Mouse (Mus musculus) heart, embryonic 16.5 days (tissue): ENCODE results near the gene Oprl1. TPM values are rescaled to one million over a fixed set of nuclear protein-coding genes. Genes with fewer than 3 reads are reported as not detected.
A peak's percentile ranks its signal among the peaks of the same experiment; 100 is the strongest.

Experiments
- ATAC-seq: fragments of 200-750 bp; cut with Nextera tagmentation; replicated peaks from 2 replicates; pipeline ENCODE4 v1.8.0; 2017; ENCODE audit warnings: moderate number of reproducible peaks; ENCODE audit not compliant: insufficient read depth, low FRiP score; ENCODE audit errors: extremely low read depth
- H3K27ac ChIP-seq: fragments of 300-500 bp; sonication (generic); 2 replicates; pipeline ENCODE4 v1.5.1; 2014; ENCODE audit warnings: mild to moderate bottlenecking, low read length, control low read depth, moderate library complexity
- H3K27me3 ChIP-seq: fragments of 300-500 bp; sonication (generic); 2 replicates; pipeline ENCODE4 v1.6.1; 2014; ENCODE audit warnings: low read length, mixed read lengths; ENCODE audit not compliant: control insufficient read depth, insufficient read depth
- H3K36me3 ChIP-seq: fragments of 300-500 bp; sonication (generic); 2 replicates; pipeline ENCODE4 v1.6.1; 2014; ENCODE audit not compliant: control insufficient read depth, insufficient read depth
- H3K4me1 ChIP-seq: fragments of 300-500 bp; sonication (generic); 2 replicates; pipeline ENCODE4 v1.6.1; 2014; ENCODE audit warnings: low read length, mixed read lengths; ENCODE audit not compliant: control insufficient read depth, insufficient read depth
- H3K4me2 ChIP-seq: fragments of 300-500 bp; sonication (generic); 2 replicates; pipeline ENCODE4 v1.6.1; 2014; ENCODE audit warnings: low read depth, mild to moderate bottlenecking, control low read depth, low read length
- H3K4me3 ChIP-seq: fragments of 300-500 bp; sonication (generic); 2 replicates; pipeline ENCODE4 v1.5.1; 2014; ENCODE audit warnings: mild to moderate bottlenecking, control low read depth, low read length
- H3K9ac ChIP-seq: fragments of 300-500 bp; sonication (generic); 2 replicates; pipeline ENCODE4 v1.6.1; 2014; ENCODE audit warnings: low read length, control low read depth
- H3K9me3 ChIP-seq: fragments of 300-500 bp; sonication (generic); replicated peaks from 2 replicates; pipeline ENCODE4 v1.6.1; 2016; ENCODE audit warnings: low read length; ENCODE audit not compliant: control insufficient read depth
- WGBS: fragments of 180-500 bp; shearing (Covaris S2); extraction: QIAGEN DNeasy Blood & Tissue Kit; methylation state at CpG from one replicate; pipeline ENCODE4 v1.1.7; 2014; 5-methylcytosine and 5-hydroxymethylcytosine counted together
- polyA plus RNA-seq: library from polyadenylated mRNA; unstranded; fragments of >200 nt; fragmentation: Nextera tagmentation; extraction: Ambion mirVana; gene quantifications from 2 replicates; pipeline ENCODE4 v1.2.1, GENCODE M21; 2015

The Oprl1 gene
- 1.2 and 1.3 TPM in 2 replicates for polyA plus RNA-seq

GRCm38 (mm10) chr2:181714903-181715326 lies at the start of gene Oprl1:
Oprl1 (plus strand) TSS chr2:181715016.
- peaks cover 9% of the 10 kb centered on the region for H3K4me1 ChIP-seq
- H3K27me3 ChIP-seq: no peaks in the 10 kb centered on the region
- H3K4me3 ChIP-seq: peak within 1 kb of the TSS; percentile 36
- H3K27ac ChIP-seq: no peak within 1 kb of the TSS
- H3K9me3 ChIP-seq: no peaks in the 10 kb centered on the region
- under 1% methylated on average over 7 of the region's 7 CpGs for WGBS
- peak within 1 kb of the TSS; percentile 65 for H3K9ac ChIP-seq
- H3K36me3 ChIP-seq: no peaks in the 10 kb centered on the region
- ATAC-seq: peak; percentile 83; the same call in 1 of the 2 replicates
- H3K4me2 ChIP-seq: peak within 1 kb of the TSS; percentile 61

DNA sequence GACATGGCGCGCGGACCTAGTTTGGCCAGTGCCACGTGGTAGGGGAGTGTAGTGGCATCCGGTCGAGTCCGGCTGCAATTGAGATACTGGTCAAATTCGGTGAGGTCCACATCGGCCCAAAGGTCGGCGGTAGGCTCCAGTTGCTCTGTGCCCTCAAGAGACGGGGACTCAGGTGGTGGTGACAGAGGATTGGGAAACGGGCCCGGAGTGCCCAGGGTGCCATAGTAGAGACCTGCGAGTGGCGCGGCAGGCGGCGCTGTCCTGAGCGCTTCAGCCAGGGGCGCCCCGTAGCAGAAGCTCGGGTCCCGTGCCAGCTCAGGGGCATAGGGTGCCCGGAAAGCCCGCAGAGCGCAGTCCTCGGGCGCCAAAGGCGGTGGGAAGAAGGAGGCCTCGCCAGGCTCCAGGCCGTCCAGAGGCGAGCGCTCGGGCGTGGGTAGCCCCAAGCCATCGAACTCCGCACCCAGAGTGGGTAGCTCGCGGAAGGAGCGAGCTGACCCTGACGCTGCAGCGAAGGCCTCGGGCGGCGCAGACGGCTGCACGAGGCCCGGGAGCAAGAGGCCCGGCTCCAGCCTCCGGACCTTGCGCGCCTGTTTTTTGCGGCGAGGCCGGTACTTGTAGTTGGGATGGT lies 44.4 kb upstream of the Oprl1 start:
- peak overlapping the region; percentile 58 for H3K27ac ChIP-seq
- no peaks in the 10 kb centered on the region for H3K36me3 ChIP-seq
- peaks cover 49% of the 10 kb centered on the region for H3K27me3 ChIP-seq
- peaks cover 14% of the 10 kb centered on the region for H3K4me1 ChIP-seq
- peak overlapping the region; percentile 60 for H3K4me3 ChIP-seq
- no peak for ATAC-seq
- H3K9me3 ChIP-seq: no peaks in the 10 kb centered on the region
- H3K9ac ChIP-seq: peak overlapping the region; percentile 72
- 4% methylated on average over 56 of the region's 56 CpGs for WGBS
- peak overlapping the region; percentile 70 for H3K4me2 ChIP-seq

DNA sequence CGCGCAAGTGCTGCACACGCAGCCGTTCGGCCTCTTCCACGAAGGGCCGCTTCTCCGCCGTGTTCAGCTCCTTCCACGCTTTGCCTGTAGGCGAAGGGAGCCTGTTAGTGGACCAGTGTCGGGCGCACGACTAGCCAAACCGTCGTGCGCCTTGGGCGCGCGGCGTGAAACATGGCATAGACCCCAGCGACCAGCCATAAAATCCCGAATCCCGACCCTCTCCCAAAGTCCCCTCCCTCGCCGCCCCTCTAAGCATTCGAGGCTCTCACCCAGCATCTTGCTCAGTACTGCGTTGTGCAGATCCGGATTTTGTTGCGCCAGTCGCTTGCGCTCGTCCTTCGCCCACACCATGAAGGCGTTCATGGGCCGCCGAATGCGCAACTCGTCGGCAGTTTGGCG lies 43.9 kb upstream of the Oprl1 start:
- peak overlapping the region; percentile 60 for H3K4me3 ChIP-seq
- no peaks in the 10 kb centered on the region for H3K9me3 ChIP-seq
- peak overlapping the region; percentile 72 for H3K9ac ChIP-seq
- no peaks in the 10 kb centered on the region for H3K36me3 ChIP-seq
- peak overlapping the region; percentile 58 for H3K27ac ChIP-seq
- peak overlapping the region; percentile 70 for H3K4me2 ChIP-seq
- no peak for ATAC-seq
- H3K4me1 ChIP-seq: peaks cover 17% of the 10 kb centered on the region
- WGBS: 1% methylated on average over 41 of the region's 41 CpGs
- H3K27me3 ChIP-seq: peaks cover 49% of the 10 kb centered on the region

DNA sequence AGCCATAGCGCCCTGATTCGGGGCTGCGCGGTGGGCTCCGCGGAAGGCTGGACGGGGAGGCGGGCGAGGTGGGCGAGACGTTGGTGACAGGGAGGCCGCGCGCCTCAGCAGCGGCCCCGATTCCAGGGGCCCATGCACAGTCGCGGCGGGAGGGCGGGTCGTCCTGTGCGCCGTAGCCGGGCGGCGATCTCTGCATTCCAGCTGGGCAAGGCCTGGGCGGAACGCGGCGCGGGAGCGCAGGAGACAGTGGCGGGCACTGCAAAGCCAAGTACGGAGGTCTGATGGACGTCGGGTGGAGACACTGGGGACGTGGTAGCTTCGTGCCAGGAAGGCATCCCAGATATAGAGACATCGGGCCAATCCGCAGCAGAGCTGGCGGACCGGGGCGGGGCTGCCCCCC lies 43.5 kb upstream of the Oprl1 start, which contains the start of gene Sox18:
Gene Sox18 (minus strand): TSS at position 315 of the 400 bp plus-strand sequence.
- Histone ChIP-seq H3K9ac (peak within 1 kb of the TSS; percentile 72), H3K36me3 (no peaks in the 10 kb centered on the region), H3K27ac (peak within 1 kb of the TSS; percentile 60), H3K9me3 (no peaks in the 10 kb centered on the region), H3K27me3 (peaks cover 49% of the 10 kb centered on the region), H3K4me1 (peaks cover 17% of the 10 kb centered on the region), H3K4me3 (peak within 1 kb of the TSS; percentile 60), H3K4me2 (peak within 1 kb of the TSS; percentile 70)
- under 1% methylated on average over 41 of the region's 43 CpGs for WGBS
- peak; percentile 53 for ATAC-seq

GRCm38 (mm10) chr2:181671984-181672383 lies 42.8 kb upstream of the Oprl1 start:
- Histone ChIP-seq H3K36me3 (no peaks in the 10 kb centered on the region), H3K27me3 (peaks cover 49% of the 10 kb centered on the region), H3K9me3 (no peaks in the 10 kb centered on the region), H3K4me3 (no peak overlapping the region), H3K4me2 (peak overlapping the region; percentile 70), H3K4me1 (peaks cover 17% of the 10 kb centered on the region), H3K9ac (no peak overlapping the region), H3K27ac (peak overlapping the region; percentile 60)
- no peak for ATAC-seq
- WGBS: 24% methylated on average over 7 of the region's 7 CpGs

DNA sequence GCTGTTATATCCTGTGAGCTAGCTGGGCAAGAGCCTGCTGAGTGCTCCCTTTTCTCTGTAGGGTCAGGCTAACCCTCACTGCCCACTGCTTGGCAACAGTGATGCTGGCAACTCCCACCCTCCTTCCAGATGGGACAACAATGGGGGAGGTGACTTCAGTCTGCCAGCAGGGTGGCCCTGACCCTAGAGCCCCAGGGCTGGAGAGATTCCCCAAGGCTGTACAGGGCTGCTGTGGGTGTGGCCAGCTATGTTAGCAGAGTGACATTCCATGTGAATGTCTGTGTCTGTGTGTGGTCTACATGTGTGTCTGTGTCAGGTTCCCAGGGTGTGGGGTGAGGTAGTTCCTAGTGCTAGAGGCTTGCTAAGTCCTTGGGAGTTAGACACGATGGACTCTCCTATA lies 41.3 kb upstream of the Oprl1 start:
- WGBS: 54% methylated on average over 1 of the region's 1 CpGs
- H3K36me3 ChIP-seq: no peaks in the 10 kb centered on the region
- no peak overlapping the region for H3K4me2 ChIP-seq
- no peak for ATAC-seq
- H3K4me1 ChIP-seq: peaks cover 17% of the 10 kb centered on the region
- no peaks in the 10 kb centered on the region for H3K9me3 ChIP-seq
- peaks cover 48% of the 10 kb centered on the region for H3K27me3 ChIP-seq
- no peak overlapping the region for H3K4me3 ChIP-seq
- no peak overlapping the region for H3K9ac ChIP-seq
- peak overlapping the region; percentile 20; the same call in 1 of the 2 replicates for H3K27ac ChIP-seq

- Histone ChIP-seq H3K36me3 (no peaks in the 10 kb centered on the region), H3K9ac (no peak overlapping the region), H3K27me3 (peaks cover 36% of the 10 kb centered on the region), H3K4me1 (peaks cover 21% of the 10 kb centered on the region), H3K4me2 (peak overlapping the region; percentile 58; the same call in 1 of the 2 replicates), H3K4me3 (no peak overlapping the region), H3K9me3 (no peaks in the 10 kb centered on the region), H3K27ac (peak overlapping the region; percentile 49)
- no peak for ATAC-seq
- 77% methylated on average over 4 of the region's 4 CpGs for WGBS
Measured at GRCm38 (mm10) chr2:181674934-181675333, 39.9 kb upstream of the Oprl1 start.

DNA sequence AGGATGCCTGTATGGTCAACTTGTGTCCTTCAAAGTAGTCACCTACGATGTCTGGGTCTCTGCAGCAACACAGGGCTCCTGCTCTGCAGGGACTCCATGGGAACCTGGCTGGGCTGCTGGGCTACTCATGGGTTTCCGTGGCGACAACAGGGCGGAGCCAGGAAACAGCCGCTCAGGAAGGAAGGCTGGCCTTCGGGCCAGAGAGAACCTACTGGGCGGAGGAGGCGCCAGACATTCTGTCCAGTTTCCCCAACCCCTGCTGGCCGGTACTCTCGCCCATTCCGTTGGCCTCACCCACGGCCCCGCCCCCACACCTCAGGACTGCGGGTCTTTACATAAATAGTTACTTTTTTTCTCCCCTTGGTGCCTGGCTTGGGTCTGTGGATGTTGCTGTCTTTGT lies 39.4 kb upstream of the Oprl1 start:
- Histone ChIP-seq H3K27ac (peak overlapping the region; percentile 78), H3K4me3 (peak overlapping the region; percentile 24; the same call in 1 of the 2 replicates)
- WGBS: 2% methylated on average over 14 of the region's 14 CpGs

GRCm38 (mm10) chr2:181676424-181676823 lies 38.4 kb upstream of the Oprl1 start:
- no peaks in the 10 kb centered on the region for H3K9me3 ChIP-seq
- no peaks in the 10 kb centered on the region for H3K36me3 ChIP-seq
- H3K9ac ChIP-seq: no peak overlapping the region
- ATAC-seq: no peak
- H3K4me3 ChIP-seq: no peak overlapping the region
- H3K4me1 ChIP-seq: peaks cover 16% of the 10 kb centered on the region
- H3K27me3 ChIP-seq: peaks cover 21% of the 10 kb centered on the region
- peak overlapping the region; percentile 78 for H3K27ac ChIP-seq
- H3K4me2 ChIP-seq: no peak overlapping the region
- 68% methylated on average over 2 of the region's 2 CpGs for WGBS

More for the DNA sequence above, 39.4 kb upstream of the Oprl1 start:
- peak; percentile 29; the same call in 1 of the 2 replicates for ATAC-seq
- Histone ChIP-seq H3K36me3 (no peaks in the 10 kb centered on the region), H3K9me3 (no peaks in the 10 kb centered on the region), H3K4me2 (peak overlapping the region; percentile 58), H3K4me1 (peaks cover 18% of the 10 kb centered on the region), H3K9ac (peak overlapping the region; percentile 54), H3K27me3 (peaks cover 31% of the 10 kb centered on the region)
